In the genomic region with DNA sequence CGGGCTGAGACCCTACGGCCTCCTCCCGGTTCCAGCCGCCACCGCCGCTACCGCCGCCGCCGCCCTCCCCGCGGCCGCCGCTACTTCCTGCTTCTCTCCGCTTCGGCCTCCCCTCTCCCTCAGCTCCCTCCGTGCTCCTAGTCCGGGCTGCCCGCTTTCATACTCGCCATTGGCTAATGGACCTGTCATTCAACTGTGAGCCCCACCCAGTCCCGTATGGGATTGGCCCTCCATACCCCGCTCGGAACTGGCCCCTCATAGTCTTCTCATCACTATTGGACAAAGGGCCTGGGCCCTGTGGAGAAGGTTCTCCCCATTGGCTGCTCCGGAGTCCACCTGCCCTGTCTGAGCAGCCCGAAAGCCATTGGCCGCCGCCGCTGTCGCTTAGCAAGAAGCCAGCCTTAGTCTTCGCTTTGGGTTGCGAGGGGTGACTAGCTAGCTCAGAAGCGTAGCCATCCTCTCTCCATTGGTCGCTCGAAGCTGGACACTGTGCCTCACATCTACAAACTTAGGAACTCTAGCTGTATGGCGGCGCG, we compare ENCODE assay signal across 8 mouse cellular contexts. TPM values are rescaled to one million over a fixed set of nuclear protein-coding genes. Genes with fewer than 3 reads are reported as not detected.
DNase-seq lines count a peak whose midpoint lies in the region; ATAC-seq and TF ChIP-seq lines count a peak whose summit lies in the region.

A gene (minus strand): TSS at position 112 of the 536 bp plus-strand sequence.

- H3K9me3 ChIP-seq in hindbrain, embryonic 13.5 days = no peaks in the 10 kb centered on the region

- in situ Hi-C loops in Patski (cut with MboI; ENCODE audit: low pct_unique_long_range_greater_than_20kb) = no loop called here

- H3K27ac ChIP-seq in hindbrain, embryonic 13.5 days = peak within 1 kb of the TSS; percentile 96

- H3K4me3 ChIP-seq in hindbrain, embryonic 13.5 days = peak within 1 kb of the TSS; percentile 80

- no peak for TF ChIP-seq CTCF in Patski (IDR thresholded peaks at IDR 0.05)

- peak; percentile 97 for ATAC-seq in Patski
- ATAC-seq in hindbrain, embryonic 13.5 days (ENCODE audit: low FRiP score) = peak; percentile 99

- H3K36me3 ChIP-seq in hindbrain, embryonic 13.5 days = peaks cover 19% of the 10 kb centered on the region

- peak; percentile 100 for DNase-seq in Patski (ENCODE audit: low read depth, low spot score)
- peak; percentile 100 for DNase-seq in cerebellum, postnatal 14 days
- DNase-seq in frontal cortex, postnatal 14 days (ENCODE audit: low spot score in 2 of 2) = peak; percentile 99 to 100
- peak; percentile 98 to 99 for DNase-seq in layer of hippocampus, postnatal 25 days (ENCODE audit: extremely low spot score in 1 of 2, low spot score in 1 of 2)
- peak; percentile 100 for DNase-seq in lung, postnatal 25 days (ENCODE audit: low spot score)
- DNase-seq in retina, embryonic 14.5 days (ENCODE audit: low spot score) = peak; percentile 99
- peak; percentile 98 for DNase-seq in thymus, postnatal 4 days

- CTCF ChIA-PET in Patski (lab: Charles Lee) = interaction anchor here (1.2 to 1.7 kb wide), 6 partner anchors 11 to 96 kb away, joined by 3 to 10 read pairs (median 6); a partner anchor contains a TSS

- H3K4me1 ChIP-seq in hindbrain, embryonic 13.5 days (replicated peaks) = peaks cover 28% of the 10 kb centered on the region

- H3K9ac ChIP-seq in hindbrain, embryonic 13.5 days = peak within 1 kb of the TSS; percentile 88

- H3K4me2 ChIP-seq in hindbrain, embryonic 13.5 days = peak within 1 kb of the TSS; percentile 98

- H3K27me3 ChIP-seq in Patski = no peaks in the 10 kb centered on the region
- no peaks in the 10 kb centered on the region for H3K27me3 ChIP-seq in hindbrain, embryonic 13.5 days

- WGBS in hindbrain, embryonic 13.5 days = under 1% methylated on average over 36 of the region's 37 CpGs

- POLR2A ChIA-PET in Patski (lab: Charles Lee) = interaction anchor here (1.0 to 5.0 kb wide), 4 partner anchors 12 to 41 kb away, joined by 3 to 21 read pairs (median 4); a partner anchor contains a TSS

RNA-seq across cellular contexts. Expression of the gene that starts here (rescaled TPM):
- polyA plus RNA-seq in Patski (2021) = 66.7 TPM
- 21.6 and 22.8 TPM in 2 replicates for polyA plus RNA-seq in hindbrain, embryonic 13.5 days (2015; fragmentation: Nextera tagmentation; extraction: Ambion mirVana)
- 10 to 100 TPM; 23.4 to 30.0 TPM for total RNA-seq in layer of hippocampus, postnatal 25 days (2021)

Comparison
In these comparisons a context has a peak if more than half of its experiments do, and no peak if none do; other contexts are left out.
1. Peak in every context shown above with its lines: DNase-seq, ATAC-seq, H3K4me3 ChIP-seq and H3K27ac ChIP-seq.